Mouse (Mus musculus): ENCODE results near the gene 1700088E04Rik. TPM values are rescaled to one million over a fixed set of nuclear protein-coding genes. Genes with fewer than 3 reads are reported as not detected.

1700088E04Rik gene
- polyA plus RNA-seq, 1 experiment from 2014 or later: 4.0 TPM

GRCm38 (mm10) chr15:79131442-79131841 lies 9.6 kb downstream of the 1700088E04Rik start:
- no peak for DNase-seq (ENCODE audit: low spot score)

GRCm38 (mm10) chr15:79130782-79131181 lies 10.3 kb downstream of the 1700088E04Rik start:
- no peak for DNase-seq (ENCODE audit: low spot score)

DNA sequence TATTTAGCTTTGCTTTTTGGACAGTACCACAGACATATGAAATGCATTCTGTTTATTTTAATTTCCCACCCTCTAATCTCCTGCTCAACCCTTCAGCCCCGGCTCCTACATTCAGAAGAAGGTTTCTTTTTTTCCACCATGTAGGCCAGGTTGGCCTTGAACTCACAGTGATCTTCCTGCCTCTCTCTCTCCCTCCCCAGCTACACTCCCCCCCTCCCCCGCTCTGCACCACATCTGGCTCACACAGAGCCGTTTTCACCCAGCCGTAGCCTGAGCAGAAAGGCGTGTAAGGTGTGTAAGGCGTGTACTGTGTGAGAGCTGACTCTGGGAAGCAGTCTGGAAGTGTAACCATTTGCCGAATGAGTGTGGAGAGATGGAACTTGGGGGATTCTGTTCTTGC lies 11.7 kb downstream of the 1700088E04Rik start:
- no peak for DNase-seq (ENCODE audit: low spot score)

- no peak for DNase-seq (ENCODE audit: low spot score)
Measured at GRCm38 (mm10) chr15:79128208-79128607, 12.8 kb downstream of the 1700088E04Rik start.

- no peak for DNase-seq (ENCODE audit: low spot score)
Measured at GRCm38 (mm10) chr15:79127101-79127500, 14.0 kb downstream of the 1700088E04Rik start.

- DNase-seq (ENCODE audit: low spot score): peak; percentile 61
Measured at GRCm38 (mm10) chr15:79126217-79126932, 14.7 kb downstream of the 1700088E04Rik start.

GRCm38 (mm10) chr15:79124331-79124875 lies 16.6 kb downstream of the 1700088E04Rik start:
- no peak for DNase-seq (ENCODE audit: low spot score)

- DNase-seq (ENCODE audit: low spot score): no peak
Measured at GRCm38 (mm10) chr15:79123751-79124150, 17.3 kb downstream of the 1700088E04Rik start.

DNA sequence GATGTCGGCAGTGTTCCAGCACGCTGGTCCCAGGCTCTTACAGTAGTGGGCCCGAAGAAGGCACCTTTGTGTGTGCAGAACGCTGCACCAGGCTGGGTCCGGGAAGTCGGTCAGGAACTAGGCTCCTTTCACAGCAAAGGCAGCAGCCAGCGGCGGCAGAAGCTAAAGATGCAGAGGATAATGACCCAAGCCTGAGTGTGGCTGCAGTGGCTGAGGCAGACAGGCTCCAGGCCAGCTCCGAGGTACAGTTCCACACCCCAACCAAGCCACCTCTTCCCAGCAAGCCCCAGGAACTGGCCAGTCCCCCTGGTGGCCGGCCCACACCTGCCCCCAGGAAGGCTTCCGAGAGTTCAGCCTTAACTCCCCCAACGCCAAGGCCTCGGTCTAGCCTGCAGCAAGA lies 18.5 kb downstream of the 1700088E04Rik start:
- DNase-seq (ENCODE audit: low spot score): no peak

DNA sequence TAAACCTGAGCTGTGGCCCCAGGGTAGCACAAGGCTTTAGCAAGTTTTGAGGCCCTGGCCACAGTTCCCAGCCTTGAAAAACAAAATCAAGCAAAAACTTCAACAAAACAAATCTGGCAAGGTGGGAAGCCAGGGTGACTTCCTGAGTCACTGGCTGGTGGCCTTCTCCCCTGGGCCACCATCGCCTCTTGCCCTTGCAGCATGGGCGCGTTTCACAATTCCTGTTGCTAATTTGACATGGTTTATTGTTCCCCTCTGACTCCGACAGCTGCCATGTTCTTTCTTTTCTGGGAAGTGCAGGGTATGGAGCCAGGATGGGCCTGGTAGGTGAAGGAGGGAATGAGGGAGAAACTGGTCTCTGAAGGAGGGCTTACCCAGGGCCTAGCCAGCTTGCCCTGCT lies 18.9 kb downstream of the 1700088E04Rik start:
- DNase-seq (ENCODE audit: low spot score): no peak

GRCm38 (mm10) chr15:79119491-79119890 lies 21.6 kb downstream of the 1700088E04Rik start:
- DNase-seq (ENCODE audit: low spot score): no peak

GRCm38 (mm10) chr15:79115276-79115675 lies 25.8 kb downstream of the 1700088E04Rik start:
- DNase-seq (ENCODE audit: low spot score): no peak

GRCm38 (mm10) chr15:79111774-79112173 lies 29.3 kb downstream of the 1700088E04Rik start:
- no peak for DNase-seq (ENCODE audit: low spot score)

- no peak for DNase-seq (ENCODE audit: low spot score)
Measured at GRCm38 (mm10) chr15:79110528-79110927, 30.5 kb downstream of the 1700088E04Rik start.

- no peak for DNase-seq (ENCODE audit: low spot score)
Measured at GRCm38 (mm10) chr15:79110031-79110430, 31.0 kb downstream of the 1700088E04Rik start.

GRCm38 (mm10) chr15:79109321-79109934 lies 31.6 kb downstream of the 1700088E04Rik start:
- peak; percentile 38 for DNase-seq (ENCODE audit: low spot score)

GRCm38 (mm10) chr15:79108421-79109320 lies 32.4 kb downstream of the 1700088E04Rik start, which contains the start of gene Micall1:
TSS of gene Micall1 (plus strand) at chr15:79108898.
- peak; percentile 59 for DNase-seq (ENCODE audit: low spot score)

GRCm38 (mm10) chr15:79107966-79108365 lies 33.1 kb downstream of the 1700088E04Rik start:
- no peak for DNase-seq (ENCODE audit: low spot score)

GRCm38 (mm10) chr15:79105804-79106203 lies 35.2 kb downstream of the 1700088E04Rik start:
- no peak for DNase-seq (ENCODE audit: low spot score)

GRCm38 (mm10) chr15:79103264-79103663 lies 37.8 kb downstream of the 1700088E04Rik start:
- DNase-seq (ENCODE audit: low spot score): no peak

DNA sequence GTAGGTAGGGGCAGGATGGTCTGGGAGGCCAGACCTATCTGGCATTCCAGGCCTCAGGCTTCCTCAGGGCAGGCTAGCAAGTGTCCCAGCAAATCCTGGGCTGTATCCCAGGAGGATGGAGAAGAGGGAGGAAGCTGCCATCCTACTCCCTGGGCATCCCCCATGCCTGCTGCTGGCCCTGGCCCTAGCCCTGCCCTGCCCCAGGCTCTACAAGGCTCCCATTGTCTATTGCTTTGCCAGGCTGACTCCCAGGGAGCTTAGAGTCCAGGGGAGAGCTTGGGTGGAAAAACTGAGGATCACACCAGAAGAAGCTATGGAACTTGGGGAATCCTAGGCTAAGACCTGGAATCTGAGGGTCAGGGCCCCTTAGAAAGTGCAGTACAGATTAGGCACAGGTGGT lies 39.5 kb downstream of the 1700088E04Rik start:
- no peak for DNase-seq (ENCODE audit: low spot score)
